Mouse (Mus musculus): ENCODE measurements around the gene Agbl1.

DNA sequence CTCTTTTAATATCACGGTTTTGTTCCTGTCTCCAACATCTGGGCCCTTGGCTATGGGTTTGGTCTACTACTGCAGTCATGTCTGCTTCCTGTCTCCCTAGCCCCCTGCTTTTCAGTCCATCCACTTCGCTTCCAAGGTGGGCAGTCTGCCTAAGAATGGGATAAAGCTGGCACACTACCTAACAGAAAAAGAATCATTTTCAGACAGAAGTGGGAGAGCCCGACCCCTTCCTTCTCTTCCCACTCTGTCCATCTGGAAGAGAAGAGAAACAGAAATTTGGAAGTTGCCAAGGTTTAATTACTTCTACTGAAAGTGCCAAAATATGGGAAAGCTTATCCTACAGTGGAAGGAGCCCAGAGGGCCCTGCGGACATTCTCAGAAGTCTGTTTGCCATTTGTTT, 561.6 kb downstream of the Agbl1 start:
- TF ChIP-seq TCF12 (IDR thresholded peaks at IDR 0.05; ENCODE audit: low read depth, low read length), result no peak
- TF ChIP-seq E2F4 (IDR thresholded peaks at IDR 0.05; ENCODE audit: insufficient replicate concordance, low read depth, low read length), result no peak
- no peak for TF ChIP-seq CTCF (conservative IDR thresholded peaks at IDR 0.05 in 1 of 2, IDR thresholded peaks at IDR 0.05 in 1 of 2; ENCODE audit: low read depth in 2 of 2, low read length in 2 of 2)
- no peak for TF ChIP-seq POLR2A (IDR thresholded peaks at IDR 0.05; ENCODE audit: low read depth, low read length)
- no peak for TF ChIP-seq RCOR1 (conservative IDR thresholded peaks at IDR 0.05; ENCODE audit: low read depth, low read length)
- TF ChIP-seq NRF1 (IDR thresholded peaks at IDR 0.05; ENCODE audit: low read depth, low read length), result no peak
- no peak for TF ChIP-seq UBTF (IDR thresholded peaks at IDR 0.05; ENCODE audit: low read depth, low read length)
- no peak for TF ChIP-seq EP300 (IDR thresholded peaks at IDR 0.05; ENCODE audit: low read length)
- TF ChIP-seq ZMIZ1 (IDR thresholded peaks at IDR 0.05; ENCODE audit: low read depth, low read length), result no peak
- no peak for TF ChIP-seq MYC (IDR thresholded peaks at IDR 0.05; ENCODE audit: low read depth, low read length)
- TF ChIP-seq RAD21 (IDR thresholded peaks at IDR 0.05; ENCODE audit: low read depth, low read length), result no peak
- no peak for TF ChIP-seq CHD2 (IDR thresholded peaks at IDR 0.05; ENCODE audit: low read length)
- no peak for TF ChIP-seq NELFE (IDR thresholded peaks at IDR 0.05; ENCODE audit: low read depth, low read length)
- TF ChIP-seq SIN3A (IDR thresholded peaks at IDR 0.05; ENCODE audit: low read length), result no peak

Data from CH12.LX (cell line).